Mouse (Mus musculus): ENCODE data around the gene H3f3a.

H3f3a gene

DNA sequence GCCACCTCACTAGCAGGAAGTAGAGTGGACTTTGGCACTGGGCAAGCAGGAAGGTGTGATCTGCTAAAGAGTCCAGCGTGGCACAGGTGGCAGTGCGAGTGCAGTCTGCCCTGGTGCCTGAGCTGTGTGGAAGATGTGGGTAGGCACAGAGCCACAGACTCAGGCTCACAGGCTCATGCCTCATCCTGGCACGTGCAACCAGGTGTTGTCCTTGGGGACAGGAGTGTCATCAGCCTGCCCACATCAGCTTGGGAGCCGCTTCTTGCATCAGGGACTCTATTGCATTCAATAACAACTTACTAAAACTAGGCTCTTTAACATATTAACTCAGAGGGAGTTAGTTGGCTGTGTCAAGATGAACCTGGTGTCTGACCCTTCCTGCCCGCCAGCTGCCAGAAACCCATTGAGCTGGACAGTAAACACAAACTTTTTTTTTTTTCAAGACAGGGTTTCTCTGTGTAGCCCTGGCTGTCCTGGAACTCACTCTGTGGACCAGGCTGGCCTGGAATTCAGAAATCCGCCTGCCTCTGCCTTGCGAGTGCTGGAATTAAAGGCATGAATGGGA, 55.7 kb downstream of the H3f3a start:
- DNase-seq (ENCODE audit: low spot score): no peak

DNA sequence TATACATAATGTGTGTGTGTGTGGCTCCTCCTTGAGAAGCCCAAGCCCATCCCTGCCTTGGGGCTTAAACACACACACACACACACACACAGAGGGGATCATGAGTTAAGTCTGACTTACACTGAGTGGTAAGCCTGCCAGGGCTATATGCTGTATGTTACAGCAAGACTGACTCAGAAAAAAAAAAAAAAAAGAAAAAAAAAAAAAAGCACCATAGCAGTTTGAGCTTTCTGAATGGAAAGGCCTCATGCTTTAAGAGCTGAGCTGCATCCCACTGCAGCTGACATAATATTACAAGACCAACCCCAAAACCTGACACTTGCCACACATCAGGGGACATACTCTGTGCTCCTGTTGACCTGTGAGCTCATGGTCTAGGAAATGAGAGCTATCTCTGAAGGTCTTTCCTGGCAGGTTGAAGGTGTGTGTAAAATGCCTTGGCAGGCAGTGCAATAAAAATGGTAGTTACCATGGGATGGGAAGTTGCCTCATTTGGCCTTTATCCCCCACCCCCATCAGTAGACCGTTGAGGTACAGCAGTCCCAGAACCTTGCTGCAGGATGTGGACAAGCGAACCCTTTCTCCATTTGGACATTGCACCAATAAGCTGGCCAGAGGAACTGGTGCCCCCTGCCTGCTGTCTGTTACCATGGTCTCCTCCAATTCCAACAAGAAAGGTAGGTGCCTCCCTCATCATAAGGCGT, 56.3 kb downstream of the H3f3a start:
- DNase-seq (ENCODE audit: low spot score): no peak

DNA sequence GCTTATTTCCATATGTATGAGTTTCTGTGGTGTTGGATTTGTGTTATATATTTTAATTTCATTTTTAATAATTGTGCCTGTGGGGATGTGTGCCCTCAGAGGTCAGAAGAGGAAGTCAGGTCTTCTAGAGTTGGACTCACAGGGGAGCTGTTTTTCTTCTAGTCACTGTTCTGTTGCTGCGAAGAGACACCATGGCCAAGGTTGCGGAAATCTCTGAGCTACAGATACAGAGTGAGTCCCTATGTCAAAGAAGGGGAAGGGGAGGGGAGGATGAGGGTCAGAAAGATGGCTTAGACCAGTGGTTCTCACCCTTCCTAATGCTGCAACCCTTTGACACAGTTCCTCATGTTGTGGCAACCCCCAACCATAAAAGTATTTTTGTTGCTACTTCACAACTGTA, 57.0 kb downstream of the H3f3a start:
- no peak for DNase-seq (ENCODE audit: low spot score)

DNA sequence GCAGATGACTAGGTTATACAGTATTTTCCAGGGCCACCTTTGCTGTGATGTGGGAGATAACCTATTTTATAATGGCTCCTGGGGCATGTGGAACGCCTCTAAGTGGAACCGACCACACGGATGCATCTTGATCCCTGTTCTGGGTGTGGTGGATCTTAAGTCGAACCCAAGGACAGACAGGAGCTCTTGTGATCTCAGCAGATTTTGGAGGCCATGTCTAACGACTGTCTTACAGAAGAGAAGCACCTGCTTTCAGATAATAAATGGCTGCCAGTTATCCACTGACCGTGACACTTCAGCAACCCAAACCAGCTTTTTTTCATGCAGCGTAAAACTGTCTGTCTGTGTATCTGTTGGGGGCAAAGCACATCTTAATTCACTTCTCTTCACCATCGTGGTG, 59.4 kb downstream of the H3f3a start:
- no peak for DNase-seq (ENCODE audit: low spot score)

DNA sequence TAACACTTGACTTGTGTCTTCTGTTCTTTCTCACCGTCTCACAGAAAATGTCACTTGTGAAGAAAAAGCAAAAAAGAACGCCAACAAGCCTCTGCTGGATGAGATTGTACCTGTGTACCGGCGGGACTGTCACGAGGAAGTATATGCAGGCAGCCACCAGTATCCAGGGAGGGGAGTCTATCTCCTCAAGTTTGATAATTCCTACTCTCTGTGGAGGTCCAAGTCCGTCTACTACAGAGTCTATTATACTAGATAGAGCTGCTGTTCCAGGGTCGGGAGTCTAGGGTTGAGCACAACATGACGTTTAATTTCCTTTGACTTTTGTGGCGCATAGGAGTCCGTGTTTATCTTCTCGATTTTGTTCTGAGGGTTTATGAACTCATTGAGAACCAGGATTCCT, 61.6 kb downstream of the H3f3a start:
- DNase-seq (ENCODE audit: low spot score): no peak

Data from T-cell, adult 2 months (primary cell).